Mouse (Mus musculus): ENCODE results near the gene Lrrc56. TPM values are rescaled to one million over a fixed set of nuclear protein-coding genes. Genes with fewer than 3 reads are reported as not detected.
"Not testable (repeated sequence)": the region's sequence is repeated elsewhere in the genome, so short reads cannot be mapped to it uniquely, and the experiment has no call there.

Gene Lrrc56
- polyA plus RNA-seq, 1 experiment from 2014 or later = 2.8 TPM

DNA sequence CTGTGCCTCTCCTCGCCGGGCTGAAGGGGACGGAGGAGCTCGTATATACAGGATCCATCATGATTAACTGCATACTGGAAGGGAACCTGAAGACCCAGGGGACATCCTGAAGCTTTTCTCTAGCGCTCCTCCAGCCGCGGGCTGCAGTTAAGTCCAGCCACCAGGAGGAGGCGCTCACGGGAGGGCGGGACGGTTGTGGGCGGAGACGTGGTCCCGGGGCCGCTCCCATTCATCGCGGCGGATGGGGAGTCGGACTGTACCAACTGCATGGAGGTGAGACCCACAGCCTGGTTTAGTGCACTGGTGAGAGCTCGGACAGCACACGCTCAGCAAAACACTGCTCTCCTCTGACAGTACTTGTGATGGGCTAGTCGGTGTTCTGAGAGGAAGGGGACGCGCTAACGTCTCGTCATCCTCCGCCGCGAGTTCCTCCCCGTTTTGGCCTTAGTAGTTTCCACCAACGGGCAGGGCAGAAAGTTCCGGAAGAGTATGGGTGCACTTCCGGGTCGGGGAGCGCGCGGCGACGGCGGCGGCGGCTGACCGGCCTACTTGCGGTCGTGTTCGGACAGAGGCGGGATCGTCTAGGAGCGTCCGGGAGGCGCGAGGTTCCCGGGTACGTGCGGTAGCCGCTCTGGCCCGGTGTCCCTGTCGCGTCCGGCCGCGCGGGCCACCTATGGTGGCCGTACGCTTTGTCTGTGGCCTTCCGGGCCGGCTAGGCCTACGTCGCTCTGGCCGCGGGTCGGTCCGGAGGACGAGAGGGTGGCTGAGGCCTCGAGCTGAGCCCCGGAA lies 34.5 kb downstream of the Lrrc56 start, which contains the start of gene Phrf1:
Phrf1 (plus strand) TSS at position 506 of the 789 bp plus-strand sequence.
- H3K9me3 ChIP-seq (ENCODE audit: control insufficient read depth, low read length) = no peaks in the 10 kb centered on the region
- ATAC-seq (ENCODE audit: low FRiP score, low TSS enrichment) (peak; percentile 92), DNase-seq (ENCODE audit: low spot score) (peak; percentile 92)
- peak within 1 kb of the TSS; percentile 99 for H3K9ac ChIP-seq (ENCODE audit: low read length)
- TF ChIP-seq EP300 (optimal IDR thresholded peaks at IDR 0.05) (peak; percentile 68), CTCF (IDR thresholded peaks at IDR 0.05; ENCODE audit: low read depth) (peak; percentile 100)
- H3K4me2 ChIP-seq (replicated peaks; ENCODE audit: low read depth) = peak within 1 kb of the TSS; percentile 76
- H3K4me1 ChIP-seq (replicated peaks; ENCODE audit: control insufficient read depth, insufficient read depth) = 0 out of 2 replicates have a peak, but pooled peaks cover 4% of the 10 kb centered on the region
- H3K36me3 ChIP-seq (ENCODE audit: control insufficient read depth, insufficient read depth, low read length) = peaks cover 13% of the 10 kb centered on the region
- H3K27ac ChIP-seq (replicated peaks) = peak within 1 kb of the TSS; percentile 94
- H3K27me3 ChIP-seq (ENCODE audit: control insufficient read depth, insufficient read depth, low read length) = no peaks in the 10 kb centered on the region
- under 1% methylated on average over 68 of the region's 76 CpGs for WGBS
- H3K4me3 ChIP-seq (ENCODE audit: low read depth, low read length) = peak within 1 kb of the TSS; percentile 96

DNA sequence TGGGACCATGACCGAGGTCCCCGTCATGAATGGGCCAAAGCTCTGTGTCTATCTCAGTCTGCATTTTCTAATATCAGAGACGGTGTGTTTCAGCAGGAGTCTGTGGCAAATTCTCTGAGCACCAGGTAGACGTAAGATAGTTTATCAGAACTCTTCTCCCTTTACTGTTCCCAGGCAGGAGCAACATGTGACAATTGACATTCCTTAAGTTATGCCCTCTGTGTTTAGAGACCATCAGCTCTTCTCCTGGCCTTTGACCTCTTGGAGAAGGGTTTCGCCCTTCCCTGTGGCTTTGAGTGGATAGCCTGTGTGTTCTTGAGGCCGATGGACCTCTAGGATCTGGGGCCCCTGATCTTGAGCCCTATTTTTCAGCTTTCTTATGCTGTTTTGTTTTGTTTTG lies 35.7 kb downstream of the Lrrc56 start:
- Histone ChIP-seq H3K27ac (replicated peaks) (no peak overlapping the region; the same call in 1 of the 2 replicates), H3K4me2 (replicated peaks; ENCODE audit: low read depth) (peak overlapping the region; percentile 76), H3K4me3 (ENCODE audit: low read depth, low read length) (peak overlapping the region; percentile 96), H3K9ac (ENCODE audit: low read length) (peak overlapping the region; percentile 99), H3K27me3 (ENCODE audit: control insufficient read depth, insufficient read depth, low read length) (no peaks in the 10 kb centered on the region), H3K4me1 (replicated peaks; ENCODE audit: control insufficient read depth, insufficient read depth) (0 out of 2 replicates have a peak, but pooled peaks cover 4% of the 10 kb centered on the region), H3K36me3 (ENCODE audit: control insufficient read depth, insufficient read depth, low read length) (peaks cover 21% of the 10 kb centered on the region), H3K9me3 (ENCODE audit: control insufficient read depth, low read length) (no peaks in the 10 kb centered on the region)
- DNase-seq (ENCODE audit: low spot score) (no peak), ATAC-seq (ENCODE audit: low FRiP score, low TSS enrichment) (no peak)
- no peak for TF ChIP-seq CTCF (IDR thresholded peaks at IDR 0.05; ENCODE audit: low read depth)
- TF ChIP-seq EP300 (optimal IDR thresholded peaks at IDR 0.05) = no peak
- WGBS = 41% methylated on average over 6 of the region's 6 CpGs

DNA sequence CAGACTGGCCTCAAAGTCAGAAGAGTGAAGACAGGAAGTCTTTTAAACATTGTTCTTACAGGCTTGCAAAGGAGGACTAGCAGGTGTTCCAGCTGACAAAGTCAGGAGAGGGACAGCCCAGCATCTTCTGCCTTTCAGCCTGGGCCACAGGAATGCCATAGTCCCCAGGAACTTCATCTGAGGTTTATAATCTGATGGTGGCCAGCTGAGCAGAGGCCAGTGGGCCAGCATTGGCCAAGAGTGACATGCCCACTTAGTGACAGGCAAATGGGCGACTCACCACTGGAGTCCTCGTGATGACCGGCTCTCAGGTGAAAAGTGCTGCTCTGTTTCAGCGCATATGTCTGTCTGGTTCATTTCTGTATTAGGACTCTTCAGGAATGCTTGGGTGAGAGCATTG lies 36.6 kb downstream of the Lrrc56 start:
- TF ChIP-seq EP300 (optimal IDR thresholded peaks at IDR 0.05) (no peak), CTCF (IDR thresholded peaks at IDR 0.05; ENCODE audit: low read depth) (no peak)
- Histone ChIP-seq H3K9ac (ENCODE audit: low read length) (no peak overlapping the region), H3K4me3 (ENCODE audit: low read depth, low read length) (no peak overlapping the region), H3K27ac (replicated peaks) (no peak overlapping the region), H3K4me2 (replicated peaks; ENCODE audit: low read depth) (no peak overlapping the region), H3K27me3 (ENCODE audit: control insufficient read depth, insufficient read depth, low read length) (no peaks in the 10 kb centered on the region), H3K36me3 (ENCODE audit: control insufficient read depth, insufficient read depth, low read length) (peaks cover 23% of the 10 kb centered on the region), H3K4me1 (replicated peaks; ENCODE audit: control insufficient read depth, insufficient read depth) (0 out of 2 replicates have a peak, but pooled peaks cover 4% of the 10 kb centered on the region), H3K9me3 (ENCODE audit: control insufficient read depth, low read length) (no peaks in the 10 kb centered on the region)
- no peak for DNase-seq (ENCODE audit: low spot score)
- 92% methylated on average over 4 of the region's 4 CpGs for WGBS
- ATAC-seq (ENCODE audit: low FRiP score, low TSS enrichment) = no peak

DNA sequence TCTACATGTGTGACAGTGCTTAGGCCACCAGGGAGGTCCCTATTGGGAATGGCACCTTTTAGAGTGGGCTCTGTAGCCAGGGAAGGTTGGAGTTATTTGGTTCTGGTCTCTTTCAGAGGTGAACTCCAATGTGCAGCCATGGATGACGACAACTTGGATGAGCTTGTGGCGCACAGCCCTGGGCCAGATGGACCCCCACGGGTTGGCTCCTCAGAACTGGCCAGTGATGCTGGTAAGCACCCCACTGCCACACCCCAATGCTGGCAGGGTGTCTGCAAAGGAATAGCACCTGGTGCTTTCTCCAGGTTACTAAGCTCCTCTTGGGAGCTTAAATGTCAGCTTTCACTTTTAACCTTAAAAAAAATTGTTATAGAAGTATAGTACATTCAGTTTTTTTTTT lies 37.2 kb downstream of the Lrrc56 start:
- Histone ChIP-seq H3K4me1 (replicated peaks; ENCODE audit: control insufficient read depth, insufficient read depth) (0 out of 2 replicates have a peak, but pooled peaks cover 4% of the 10 kb centered on the region), H3K9me3 (ENCODE audit: control insufficient read depth, low read length) (no peaks in the 10 kb centered on the region), H3K9ac (ENCODE audit: low read length) (no peak overlapping the region), H3K27me3 (ENCODE audit: control insufficient read depth, insufficient read depth, low read length) (no peaks in the 10 kb centered on the region), H3K27ac (replicated peaks) (no peak overlapping the region), H3K4me3 (ENCODE audit: low read depth, low read length) (no peak overlapping the region), H3K36me3 (ENCODE audit: control insufficient read depth, insufficient read depth, low read length) (peaks cover 23% of the 10 kb centered on the region), H3K4me2 (replicated peaks; ENCODE audit: low read depth) (no peak overlapping the region)
- DNase-seq (ENCODE audit: low spot score) = no peak
- TF ChIP-seq EP300 (optimal IDR thresholded peaks at IDR 0.05) (no peak), CTCF (IDR thresholded peaks at IDR 0.05; ENCODE audit: low read depth) (no peak)
- no peak for ATAC-seq (ENCODE audit: low FRiP score, low TSS enrichment)
- WGBS = 90% methylated on average over 3 of the region's 3 CpGs

DNA sequence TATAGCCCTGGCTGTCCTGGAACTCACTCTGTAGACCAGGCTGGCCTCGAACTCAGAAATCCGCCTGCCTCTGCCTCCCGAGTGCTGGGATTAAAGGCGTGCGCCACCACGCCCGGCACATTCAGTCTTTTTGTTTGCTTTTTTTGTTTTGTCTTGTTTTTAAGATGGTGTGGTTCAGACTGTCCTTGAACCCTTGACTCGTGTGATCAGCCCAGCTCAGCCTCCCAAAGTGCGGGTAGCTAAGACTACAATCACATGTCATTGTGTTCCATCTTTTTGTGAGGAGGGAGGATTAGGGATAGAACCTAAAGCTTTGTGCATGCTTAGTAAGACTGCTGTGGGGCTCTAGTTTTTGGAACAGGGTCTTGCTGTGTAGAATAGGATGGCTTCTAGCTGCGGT lies 37.6 kb downstream of the Lrrc56 start:
- 0 out of 2 replicates have a peak, but pooled peaks cover 4% of the 10 kb centered on the region for H3K4me1 ChIP-seq (replicated peaks; ENCODE audit: control insufficient read depth, insufficient read depth)
- H3K36me3 ChIP-seq (ENCODE audit: control insufficient read depth, insufficient read depth, low read length) = peaks cover 23% of the 10 kb centered on the region
- H3K4me3 ChIP-seq (ENCODE audit: low read depth, low read length) = no peak overlapping the region
- H3K27ac ChIP-seq (replicated peaks) = no peak overlapping the region
- H3K27me3 ChIP-seq (ENCODE audit: control insufficient read depth, insufficient read depth, low read length) = no peaks in the 10 kb centered on the region
- 87% methylated on average over 7 of the region's 10 CpGs for WGBS
- DNase-seq (ENCODE audit: low spot score) (no peak), ATAC-seq (ENCODE audit: low FRiP score, low TSS enrichment) (no peak)
- no peaks in the 10 kb centered on the region for H3K9me3 ChIP-seq (ENCODE audit: control insufficient read depth, low read length)
- no peak overlapping the region for H3K4me2 ChIP-seq (replicated peaks; ENCODE audit: low read depth)
- TF ChIP-seq CTCF (IDR thresholded peaks at IDR 0.05; ENCODE audit: low read depth) (no peak), EP300 (optimal IDR thresholded peaks at IDR 0.05) (no peak)
- no peak overlapping the region for H3K9ac ChIP-seq (ENCODE audit: low read length)

DNA sequence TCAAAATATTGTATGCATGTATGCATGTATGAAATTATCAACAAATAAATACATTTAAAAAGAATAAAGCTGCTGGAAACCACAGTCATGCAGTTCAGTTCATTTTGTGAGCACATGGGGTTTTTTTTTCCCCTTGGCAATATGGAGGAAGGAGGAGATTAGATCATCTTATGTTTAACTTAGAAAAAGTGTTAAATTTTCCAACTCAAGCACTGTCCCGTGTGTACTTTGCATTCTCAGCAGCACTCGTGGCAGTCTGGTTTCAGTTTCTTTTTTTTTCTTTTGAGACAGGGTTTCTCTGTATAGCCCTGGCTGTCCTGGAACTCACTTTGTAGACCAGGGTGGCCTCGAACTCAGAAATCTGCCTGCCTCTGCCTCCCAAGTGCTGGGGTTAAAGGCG lies 56.5 kb downstream of the Lrrc56 start:
- H3K4me1 ChIP-seq (replicated peaks; ENCODE audit: control insufficient read depth, insufficient read depth); H3K9ac ChIP-seq (ENCODE audit: low read length); H3K27ac ChIP-seq (replicated peaks); ATAC-seq (ENCODE audit: low FRiP score, low TSS enrichment); H3K4me3 ChIP-seq (ENCODE audit: low read depth, low read length); H3K4me2 ChIP-seq (replicated peaks; ENCODE audit: low read depth); DNase-seq (ENCODE audit: low spot score); H3K27me3 ChIP-seq (ENCODE audit: control insufficient read depth, insufficient read depth, low read length); H3K9me3 ChIP-seq (ENCODE audit: control insufficient read depth, low read length): not testable (repeated sequence)
- 80% methylated on average over 4 of the region's 4 CpGs for whole genome bisulfite sequencing
- H3K36me3 ChIP-seq (ENCODE audit: control insufficient read depth, insufficient read depth, low read length) = peaks cover 24% of the 10 kb centered on the region
